Mouse (Mus musculus): ENCODE measurements at regions not wholly inside any gene's neighbourhood (a gene's known extent, or its start where the extent isn't known, plus 50 kb on each side); places are given as distances from the start of the nearest gene placed in this dataset.

- no peaks in the 10 kb centered on the region for H3K4me1 ChIP-seq (ENCODE audit: control insufficient read depth in 2 of 2, insufficient read depth in 2 of 2, low read length in 2 of 2, poor library complexity in 1 of 2)
- no peak for TF ChIP-seq HCFC1 (IDR thresholded peaks at IDR 0.05; ENCODE audit: borderline replicate concordance, insufficient read depth, low read length)
- no peak for TF ChIP-seq CHD2 (IDR thresholded peaks at IDR 0.05; ENCODE audit: low read depth, low read length)
- TF ChIP-seq ZC3H11A (IDR thresholded peaks at IDR 0.05; ENCODE audit: borderline replicate concordance, low read depth, low read length) = no peak
- no peak for TF ChIP-seq MAFK (IDR thresholded peaks at IDR 0.05; ENCODE audit: insufficient read depth, low read depth, low read length)
- no peak for TF ChIP-seq ZNF384 (IDR thresholded peaks at IDR 0.05; ENCODE audit: low read depth, low read length)
- no peak overlapping the region for H3K27ac ChIP-seq (ENCODE audit: insufficient read depth, low read depth, low read length, poor library complexity, severe bottlenecking)
- no peak for DNase-seq (ENCODE audit: low read depth, low spot score)
- no peaks in the 10 kb centered on the region for H3K36me3 ChIP-seq (ENCODE audit: control insufficient read depth, insufficient read depth, low read length, poor library complexity, severe bottlenecking)
- in situ Hi-C loops (cut with MboI; ENCODE audit: low sequenced_read_pairs in 2 of 2, unreplicated experiment in 2 of 2) = no loop called here
- no peak overlapping the region for H3K9ac ChIP-seq (ENCODE audit: insufficient read depth, low read depth, low read length, poor library complexity, severe bottlenecking)
- H3K9me3 ChIP-seq (ENCODE audit: control insufficient read depth, insufficient read depth, low read depth, low read length) = no peaks in the 10 kb centered on the region
- no peak overlapping the region for H3K4me3 ChIP-seq (ENCODE audit: insufficient read depth in 1 of 2, low read depth in 1 of 2, low read length in 2 of 2, poor library complexity in 1 of 2, severe bottlenecking in 1 of 2)
These were observed 69.8 kb upstream of the Cldn18 start for GRCm38 (mm10) chr9:99786864-99787263.

DNA sequence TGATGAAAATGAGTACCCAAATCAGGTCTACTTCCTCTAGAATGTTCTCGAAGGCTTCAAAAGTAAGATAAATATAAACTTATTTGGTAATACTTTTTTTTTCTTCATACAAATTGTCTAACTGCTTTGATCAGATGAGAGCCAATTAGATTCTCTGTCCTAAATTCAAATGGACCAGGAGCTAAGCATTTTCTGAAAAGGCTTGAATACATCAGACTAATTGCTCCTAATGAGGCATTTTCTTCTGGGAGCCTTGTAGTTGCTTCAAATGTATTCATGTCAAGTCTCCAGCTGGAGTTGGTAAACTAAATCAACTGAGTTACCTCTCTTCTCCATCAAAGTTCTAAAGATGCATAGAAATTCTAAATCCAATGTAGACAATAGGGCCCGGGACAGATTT lies 66.1 kb upstream of the Cldn18 start:
- Histone ChIP-seq H3K9ac (ENCODE audit: insufficient read depth, low read depth, low read length, poor library complexity, severe bottlenecking) (no peak overlapping the region), H3K4me3 (ENCODE audit: insufficient read depth in 1 of 2, low read depth in 1 of 2, low read length in 2 of 2, poor library complexity in 1 of 2, severe bottlenecking in 1 of 2) (no peak overlapping the region), H3K36me3 (ENCODE audit: control insufficient read depth, insufficient read depth, low read length, poor library complexity, severe bottlenecking) (no peaks in the 10 kb centered on the region), H3K4me1 (ENCODE audit: control insufficient read depth in 2 of 2, insufficient read depth in 2 of 2, low read length in 2 of 2, poor library complexity in 1 of 2) (no peaks in the 10 kb centered on the region), H3K9me3 (ENCODE audit: control insufficient read depth, insufficient read depth, low read depth, low read length) (no peaks in the 10 kb centered on the region), H3K27ac (ENCODE audit: insufficient read depth, low read depth, low read length, poor library complexity, severe bottlenecking) (no peak overlapping the region)
- no peak for TF ChIP-seq HCFC1 (IDR thresholded peaks at IDR 0.05; ENCODE audit: borderline replicate concordance, insufficient read depth, low read length)
- TF ChIP-seq ZC3H11A (IDR thresholded peaks at IDR 0.05; ENCODE audit: borderline replicate concordance, low read depth, low read length) = no peak
- TF ChIP-seq CHD2 (IDR thresholded peaks at IDR 0.05; ENCODE audit: low read depth, low read length) = no peak
- no peak for TF ChIP-seq MAFK (IDR thresholded peaks at IDR 0.05; ENCODE audit: insufficient read depth, low read depth, low read length)
- TF ChIP-seq ZNF384 (IDR thresholded peaks at IDR 0.05; ENCODE audit: low read depth, low read length) = no peak
- DNase-seq (ENCODE audit: low read depth, low spot score) = no peak
- in situ Hi-C loops (cut with MboI; ENCODE audit: low sequenced_read_pairs in 2 of 2, unreplicated experiment in 2 of 2) = no loop called here

DNA sequence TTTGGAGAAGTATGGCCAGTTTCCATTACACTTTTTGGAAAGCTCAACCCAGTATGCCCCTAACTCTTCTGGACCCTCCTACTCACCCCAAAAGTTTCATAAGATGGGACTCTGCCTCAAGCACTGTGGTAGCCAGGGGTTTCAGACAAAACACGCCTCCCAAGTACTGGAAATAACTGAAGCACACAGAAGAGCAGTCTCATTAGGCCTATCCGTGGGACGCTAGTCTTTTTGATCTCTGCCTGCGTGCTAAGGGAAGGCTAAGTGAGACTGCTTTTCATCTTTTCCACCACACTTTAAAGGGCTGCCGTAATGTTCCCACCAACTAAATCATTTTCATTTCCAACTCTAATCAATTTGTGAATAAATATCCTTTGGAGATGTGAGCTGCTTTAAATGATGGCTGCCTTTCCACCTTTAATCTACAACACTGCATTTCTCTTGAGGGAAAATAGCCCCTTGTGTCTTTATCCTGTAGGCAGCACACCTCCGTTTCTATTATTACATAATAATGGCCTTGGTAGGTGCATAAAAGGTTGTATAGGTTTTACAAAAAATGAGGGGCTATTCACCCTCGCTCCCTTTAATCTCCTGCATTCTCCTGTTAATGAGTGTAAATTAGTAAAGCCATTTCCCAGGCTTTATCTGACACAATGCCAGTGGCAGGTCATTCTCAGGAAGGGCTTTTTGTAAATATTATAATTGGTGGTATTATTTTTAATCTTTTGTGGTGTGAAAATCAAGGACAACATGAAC lies 65.5 kb upstream of the Cldn18 start:
- no peak for DNase-seq (ENCODE audit: low read depth, low spot score)

GRCm38 (mm10) chr9:99778871-99779270 lies 61.8 kb upstream of the Cldn18 start:
- Histone ChIP-seq H3K4me3 (ENCODE audit: insufficient read depth in 1 of 2, low read depth in 1 of 2, low read length in 2 of 2, poor library complexity in 1 of 2, severe bottlenecking in 1 of 2) (no peak overlapping the region), H3K27ac (ENCODE audit: insufficient read depth, low read depth, low read length, poor library complexity, severe bottlenecking) (no peak overlapping the region), H3K9me3 (ENCODE audit: control insufficient read depth, insufficient read depth, low read depth, low read length) (no peaks in the 10 kb centered on the region), H3K4me1 (ENCODE audit: control insufficient read depth in 2 of 2, insufficient read depth in 2 of 2, low read length in 2 of 2, poor library complexity in 1 of 2) (no peaks in the 10 kb centered on the region), H3K9ac (ENCODE audit: insufficient read depth, low read depth, low read length, poor library complexity, severe bottlenecking) (no peak overlapping the region), H3K36me3 (ENCODE audit: control insufficient read depth, insufficient read depth, low read length, poor library complexity, severe bottlenecking) (no peaks in the 10 kb centered on the region)
- TF ChIP-seq MAFK (IDR thresholded peaks at IDR 0.05; ENCODE audit: insufficient read depth, low read depth, low read length) = no peak
- TF ChIP-seq HCFC1 (IDR thresholded peaks at IDR 0.05; ENCODE audit: borderline replicate concordance, insufficient read depth, low read length) = no peak
- no peak for TF ChIP-seq CHD2 (IDR thresholded peaks at IDR 0.05; ENCODE audit: low read depth, low read length)
- TF ChIP-seq ZNF384 (IDR thresholded peaks at IDR 0.05; ENCODE audit: low read depth, low read length) = no peak
- no peak for TF ChIP-seq ZC3H11A (IDR thresholded peaks at IDR 0.05; ENCODE audit: borderline replicate concordance, low read depth, low read length)
- DNase-seq (ENCODE audit: low read depth, low spot score) = no peak
- in situ Hi-C loops (cut with MboI; ENCODE audit: low sequenced_read_pairs in 2 of 2, unreplicated experiment in 2 of 2) = no loop called here

More for the DNA sequence above, 65.5 kb upstream of the Cldn18 start:
- Histone ChIP-seq H3K27ac (ENCODE audit: insufficient read depth, low read depth, low read length, poor library complexity, severe bottlenecking) (no peak overlapping the region), H3K9me3 (ENCODE audit: control insufficient read depth, insufficient read depth, low read depth, low read length) (no peaks in the 10 kb centered on the region), H3K4me1 (ENCODE audit: control insufficient read depth in 2 of 2, insufficient read depth in 2 of 2, low read length in 2 of 2, poor library complexity in 1 of 2) (no peaks in the 10 kb centered on the region), H3K4me3 (ENCODE audit: insufficient read depth in 1 of 2, low read depth in 1 of 2, low read length in 2 of 2, poor library complexity in 1 of 2, severe bottlenecking in 1 of 2) (no peak overlapping the region), H3K36me3 (ENCODE audit: control insufficient read depth, insufficient read depth, low read length, poor library complexity, severe bottlenecking) (no peaks in the 10 kb centered on the region), H3K9ac (ENCODE audit: insufficient read depth, low read depth, low read length, poor library complexity, severe bottlenecking) (no peak overlapping the region)
- no peak for TF ChIP-seq ZC3H11A (IDR thresholded peaks at IDR 0.05; ENCODE audit: borderline replicate concordance, low read depth, low read length)
- no peak for TF ChIP-seq CHD2 (IDR thresholded peaks at IDR 0.05; ENCODE audit: low read depth, low read length)
- TF ChIP-seq HCFC1 (IDR thresholded peaks at IDR 0.05; ENCODE audit: borderline replicate concordance, insufficient read depth, low read length) = no peak
- TF ChIP-seq MAFK (IDR thresholded peaks at IDR 0.05; ENCODE audit: insufficient read depth, low read depth, low read length) = no peak
- no peak for TF ChIP-seq ZNF384 (IDR thresholded peaks at IDR 0.05; ENCODE audit: low read depth, low read length)
- in situ Hi-C loops (cut with MboI; ENCODE audit: low sequenced_read_pairs in 2 of 2, unreplicated experiment in 2 of 2) = no loop called here
